Mouse (Mus musculus): ENCODE measurements around the gene Farsb. TPM values are rescaled to one million over a fixed set of nuclear protein-coding genes. Genes with fewer than 3 reads are reported as not detected.

Gene Farsb
- total and polyA plus RNA-seq, 2 experiments from 2014 or later = 90.0 to 138 TPM

DNA sequence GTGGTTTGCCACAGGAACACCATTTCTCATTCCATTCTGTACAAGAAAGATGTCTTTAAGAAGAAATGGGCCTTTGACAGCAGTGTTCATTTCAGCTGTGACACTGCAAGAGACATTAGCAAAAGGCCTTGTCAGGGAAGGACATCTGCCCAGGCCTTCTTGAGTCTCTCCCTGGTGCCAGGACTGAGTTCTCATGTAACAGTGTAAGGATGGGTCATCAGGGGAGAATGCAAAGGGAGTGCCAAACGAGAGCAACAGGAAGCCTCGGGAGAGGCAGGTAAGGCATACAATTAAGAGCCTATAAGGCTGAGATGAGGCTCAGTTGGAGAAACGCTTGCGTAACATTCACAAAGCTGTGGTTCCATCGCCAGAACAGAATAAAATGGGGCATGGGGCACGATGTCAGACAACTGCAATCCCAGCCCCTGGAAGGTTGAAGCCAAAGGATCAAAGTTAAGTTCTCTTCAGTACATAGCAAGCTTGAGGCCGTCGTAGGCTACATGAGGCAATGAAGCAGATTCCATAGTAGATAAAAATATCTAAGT, 93.4 kb downstream of the Farsb start:
- 61% methylated on average over 8 of the region's 8 CpGs for WGBS
- no peak for ATAC-seq (ENCODE audit: low FRiP score)
- H3K27ac ChIP-seq (ENCODE audit: low read depth, low read length) = no peak overlapping the region
- H3K36me3 ChIP-seq (ENCODE audit: insufficient read depth, low read length) = no peaks in the 10 kb centered on the region
- no peak overlapping the region for H3K9ac ChIP-seq (replicated peaks; ENCODE audit: low read length, poor library complexity, severe bottlenecking)
- no peak for DNase-seq (ENCODE audit: low spot score)
- H3K27me3 ChIP-seq (ENCODE audit: insufficient read depth, low read length) = no peaks in the 10 kb centered on the region
- H3K4me3 ChIP-seq (ENCODE audit: low read depth, low read length) = no peak overlapping the region
- H3K4me1 ChIP-seq (ENCODE audit: insufficient read depth, low read length) = no peaks in the 10 kb centered on the region
- no peak for TF ChIP-seq CTCF (IDR thresholded peaks at IDR 0.05)
- H3K9me3 ChIP-seq (ENCODE audit: low read length) = no peaks in the 10 kb centered on the region
- H3K4me2 ChIP-seq (ENCODE audit: low read depth, low read length, poor library complexity, severe bottlenecking) = no peak overlapping the region

DNA sequence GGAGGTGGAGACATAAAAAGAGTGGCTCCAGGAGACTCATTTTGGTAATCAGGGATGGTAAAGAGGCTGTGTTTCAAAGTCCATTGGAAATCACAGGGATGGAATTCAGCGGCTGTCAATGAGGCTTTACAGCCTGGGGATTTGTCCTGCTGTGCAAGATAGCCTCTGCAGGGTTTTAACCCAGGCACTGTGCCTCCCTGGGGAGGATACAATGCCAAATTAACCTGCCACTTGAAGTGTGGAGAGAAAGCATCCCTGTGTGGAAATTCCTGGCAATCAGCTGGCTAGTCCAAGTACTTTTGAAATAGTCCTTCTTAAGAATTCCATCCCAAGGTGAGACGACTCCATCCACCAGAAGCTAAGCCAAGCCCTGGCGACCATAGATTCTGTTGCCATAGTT, 99.8 kb downstream of the Farsb start:
- no peak for TF ChIP-seq CTCF (IDR thresholded peaks at IDR 0.05)
- Histone ChIP-seq H3K9me3 (ENCODE audit: low read length) (no peaks in the 10 kb centered on the region), H3K4me2 (ENCODE audit: low read depth, low read length, poor library complexity, severe bottlenecking) (no peak overlapping the region), H3K4me1 (ENCODE audit: insufficient read depth, low read length) (no peaks in the 10 kb centered on the region), H3K9ac (replicated peaks; ENCODE audit: low read length, poor library complexity, severe bottlenecking) (no peak overlapping the region), H3K4me3 (ENCODE audit: low read depth, low read length) (no peak overlapping the region), H3K27me3 (ENCODE audit: insufficient read depth, low read length) (no peaks in the 10 kb centered on the region), H3K27ac (ENCODE audit: low read depth, low read length) (no peak overlapping the region), H3K36me3 (ENCODE audit: insufficient read depth, low read length) (no peaks in the 10 kb centered on the region)
- no peak for DNase-seq (ENCODE audit: low spot score)
- ATAC-seq (ENCODE audit: low FRiP score) = no peak
- WGBS = 10% methylated on average over 3 of the region's 3 CpGs

DNA sequence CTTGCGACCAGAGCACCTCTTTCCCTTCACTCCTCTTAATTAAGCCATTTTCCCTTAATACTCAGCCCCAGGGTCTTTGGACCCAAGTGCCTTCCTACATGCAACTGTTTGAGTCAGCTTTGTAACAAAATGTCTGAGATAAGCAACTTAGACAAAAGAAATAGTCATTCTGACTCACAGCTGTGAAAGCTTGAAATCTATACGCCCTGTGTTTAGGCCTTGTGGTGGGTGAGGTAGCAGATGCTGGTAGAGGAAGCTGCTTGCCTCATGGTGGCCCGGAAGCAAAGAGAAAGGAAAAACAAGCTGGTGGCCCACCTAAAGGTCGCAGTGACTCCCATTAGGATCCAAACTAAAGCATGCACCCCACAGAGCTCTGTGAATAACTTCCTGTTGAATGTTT, 100.8 kb downstream of the Farsb start:
- Histone ChIP-seq H3K27me3 (ENCODE audit: insufficient read depth, low read length) (no peaks in the 10 kb centered on the region), H3K4me1 (ENCODE audit: insufficient read depth, low read length) (no peaks in the 10 kb centered on the region), H3K27ac (ENCODE audit: low read depth, low read length) (no peak overlapping the region), H3K9ac (replicated peaks; ENCODE audit: low read length, poor library complexity, severe bottlenecking) (no peak overlapping the region), H3K36me3 (ENCODE audit: insufficient read depth, low read length) (no peaks in the 10 kb centered on the region), H3K9me3 (ENCODE audit: low read length) (no peaks in the 10 kb centered on the region), H3K4me3 (ENCODE audit: low read depth, low read length) (no peak overlapping the region), H3K4me2 (ENCODE audit: low read depth, low read length, poor library complexity, severe bottlenecking) (no peak overlapping the region)
- TF ChIP-seq CTCF (IDR thresholded peaks at IDR 0.05) = no peak
- ATAC-seq (ENCODE audit: low FRiP score) = no peak
- no peak for DNase-seq (ENCODE audit: low spot score)
- 57% methylated on average over 4 of the region's 4 CpGs for WGBS

DNA sequence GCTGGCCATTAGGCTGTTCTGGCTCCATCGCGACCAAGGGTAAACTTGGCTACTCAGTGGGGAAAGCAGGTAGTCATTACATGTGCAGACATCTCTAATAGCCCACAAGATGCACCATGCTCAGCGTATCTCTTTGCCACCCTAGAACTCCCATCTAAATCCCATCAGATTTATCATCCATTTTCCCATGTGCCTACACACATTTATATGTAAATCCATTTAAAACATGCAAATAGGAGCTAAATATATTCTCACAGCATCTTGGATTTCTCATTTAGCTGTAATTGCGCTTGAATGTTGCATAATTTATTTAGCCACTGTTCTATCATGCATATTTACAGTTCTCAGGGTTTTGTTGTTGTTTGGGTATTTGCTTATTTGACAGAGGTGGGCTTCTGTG, 107.7 kb downstream of the Farsb start:
- WGBS = 76% methylated on average over 4 of the region's 4 CpGs
- ATAC-seq (ENCODE audit: low FRiP score) (no peak), DNase-seq (ENCODE audit: low spot score) (no peak)

DNA sequence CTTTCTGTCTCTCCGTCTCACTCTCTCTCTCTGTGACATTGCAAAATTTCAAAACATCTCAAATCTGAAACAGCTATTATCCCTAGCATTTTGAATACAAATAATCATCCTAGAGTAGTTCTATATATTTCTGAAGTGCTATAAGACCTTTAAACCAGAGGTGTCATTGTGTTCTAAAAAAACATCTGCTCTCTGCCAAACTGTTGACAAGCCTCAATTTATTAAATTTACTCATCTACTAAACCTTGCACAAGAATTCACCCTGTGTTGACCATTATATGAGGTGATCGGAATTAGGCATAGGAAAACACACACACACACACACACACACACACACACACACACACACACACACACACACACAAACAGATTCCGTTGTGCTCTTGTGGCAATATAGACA, 113.6 kb downstream of the Farsb start:
- H3K4me1 ChIP-seq (ENCODE audit: insufficient read depth, low read length) = 0 out of 2 replicates have a peak, but pooled peaks cover 5% of the 10 kb centered on the region
- no peak for ATAC-seq (ENCODE audit: low FRiP score)
- DNase-seq (ENCODE audit: low spot score) = no peak
- H3K4me2 ChIP-seq (ENCODE audit: low read depth, low read length, poor library complexity, severe bottlenecking) = no peak overlapping the region
- H3K9me3 ChIP-seq (ENCODE audit: low read length) = no peaks in the 10 kb centered on the region
- WGBS = 89% methylated on average over 3 of the region's 3 CpGs
- no peak overlapping the region for H3K4me3 ChIP-seq (ENCODE audit: low read depth, low read length)
- H3K27ac ChIP-seq (ENCODE audit: low read depth, low read length) = no peak overlapping the region
- H3K27me3 ChIP-seq (ENCODE audit: insufficient read depth, low read length) = no peaks in the 10 kb centered on the region
- no peak for TF ChIP-seq CTCF (IDR thresholded peaks at IDR 0.05)
- H3K9ac ChIP-seq (replicated peaks; ENCODE audit: low read length, poor library complexity, severe bottlenecking) = no peak overlapping the region
- no peaks in the 10 kb centered on the region for H3K36me3 ChIP-seq (ENCODE audit: insufficient read depth, low read length)

More for the DNA sequence above, 107.7 kb downstream of the Farsb start:
- no peak for TF ChIP-seq CTCF (IDR thresholded peaks at IDR 0.05)
- Histone ChIP-seq H3K36me3 (ENCODE audit: insufficient read depth, low read length) (no peaks in the 10 kb centered on the region), H3K4me3 (ENCODE audit: low read depth, low read length) (no peak overlapping the region), H3K9ac (replicated peaks; ENCODE audit: low read length, poor library complexity, severe bottlenecking) (no peak overlapping the region), H3K27me3 (ENCODE audit: insufficient read depth, low read length) (no peaks in the 10 kb centered on the region), H3K9me3 (ENCODE audit: low read length) (no peaks in the 10 kb centered on the region), H3K27ac (ENCODE audit: low read depth, low read length) (no peak overlapping the region), H3K4me1 (ENCODE audit: insufficient read depth, low read length) (no peaks in the 10 kb centered on the region), H3K4me2 (ENCODE audit: low read depth, low read length, poor library complexity, severe bottlenecking) (no peak overlapping the region)

DNA sequence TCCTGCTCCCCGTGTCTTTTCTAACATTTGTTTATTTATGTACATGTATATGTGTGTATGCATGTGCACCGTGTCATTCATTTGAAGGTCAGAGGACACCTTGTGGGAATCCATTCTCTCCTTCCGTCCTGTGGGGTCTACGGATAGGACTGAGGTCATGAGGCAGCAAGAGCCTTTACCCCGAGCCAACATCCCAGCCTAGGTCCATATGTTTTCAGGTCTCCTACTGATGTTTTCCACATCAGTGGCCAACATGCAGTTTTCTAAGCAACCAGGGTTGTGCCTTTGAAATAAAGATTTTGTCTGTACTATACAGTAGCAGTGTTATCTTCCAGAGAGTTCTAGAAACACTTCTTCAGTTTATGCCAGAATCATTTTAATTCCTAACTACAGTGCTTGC, 114.9 kb downstream of the Farsb start:
- Histone ChIP-seq H3K27ac (ENCODE audit: low read depth, low read length) (no peak overlapping the region), H3K4me1 (ENCODE audit: insufficient read depth, low read length) (0 out of 2 replicates have a peak, but pooled peaks cover 5% of the 10 kb centered on the region), H3K4me2 (ENCODE audit: low read depth, low read length, poor library complexity, severe bottlenecking) (no peak overlapping the region), H3K9me3 (ENCODE audit: low read length) (no peaks in the 10 kb centered on the region), H3K4me3 (ENCODE audit: low read depth, low read length) (no peak overlapping the region), H3K36me3 (ENCODE audit: insufficient read depth, low read length) (no peaks in the 10 kb centered on the region), H3K27me3 (ENCODE audit: insufficient read depth, low read length) (no peaks in the 10 kb centered on the region), H3K9ac (replicated peaks; ENCODE audit: low read length, poor library complexity, severe bottlenecking) (no peak overlapping the region)
- 83% methylated on average over 5 of the region's 5 CpGs for WGBS
- no peak for TF ChIP-seq CTCF (IDR thresholded peaks at IDR 0.05)
- DNase-seq (ENCODE audit: low spot score) (no peak), ATAC-seq (ENCODE audit: low FRiP score) (no peak)
